Mouse (Mus musculus) intestine, postnatal 0 days (tissue): ENCODE measurements around the gene Foxc1. TPM values are rescaled to one million over a fixed set of nuclear protein-coding genes. Genes with fewer than 3 reads are reported as not detected.

Experiments used
- ATAC-seq: fragments of 200-750 bp; cut with Nextera tagmentation; 2 replicates; pipeline ENCODE4 v1.8.0; 2017; ENCODE audit warnings: mild to moderate bottlenecking, moderate TSS enrichment, moderate library complexity
- H3K27ac ChIP-seq: fragments of 300-500 bp; sonication (generic); 2 replicates; pipeline ENCODE4 v1.5.1; 2014; ENCODE audit warnings: mild to moderate bottlenecking, low read depth, low read length, moderate library complexity
- H3K27me3 ChIP-seq: fragments of 300-500 bp; sonication (generic); replicated peaks from 2 replicates; pipeline ENCODE4 v1.6.1; 2014; ENCODE audit warnings: low read length, mixed read lengths; ENCODE audit not compliant: control insufficient read depth, insufficient read depth
- H3K36me3 ChIP-seq: fragments of 300-500 bp; sonication (generic); 2 replicates; pipeline ENCODE4 v1.6.1; 2014; ENCODE audit warnings: mild to moderate bottlenecking, moderate library complexity; ENCODE audit not compliant: control insufficient read depth, insufficient read depth
- H3K4me1 ChIP-seq: fragments of 300-500 bp; sonication (generic); replicated peaks from 2 replicates; pipeline ENCODE4 v1.6.1; 2014; ENCODE audit warnings: antibody characterized with exemption, low read length, mixed read lengths; ENCODE audit not compliant: control insufficient read depth, insufficient read depth
- H3K4me2 ChIP-seq: fragments of 300-500 bp; sonication (generic); replicated peaks from 2 replicates; pipeline ENCODE4 v1.6.1; 2014; ENCODE audit warnings: low read depth, mild to moderate bottlenecking, moderate library complexity
- H3K4me3 ChIP-seq: fragments of 300-500 bp; sonication (generic); 2 replicates; pipeline ENCODE4 v1.5.1; 2014; ENCODE audit warnings: low read depth, low read length
- H3K9ac ChIP-seq: fragments of 300-500 bp; sonication (generic); 2 replicates; pipeline ENCODE4 v1.6.1; 2014; ENCODE audit warnings: mild to moderate bottlenecking, low read depth, low read length
- H3K9me3 ChIP-seq: fragments of 300-500 bp; sonication (generic); 2 replicates; pipeline ENCODE4 v1.6.1; 2016; ENCODE audit warnings: mixed run types; ENCODE audit not compliant: control insufficient read depth
- CTCF ChIP-seq: sonication (generic); IDR thresholded peaks from 2 replicates; pipeline ENCODE4 v1.5.1; 2016; ENCODE audit warnings: low read depth, mild to moderate bottlenecking, control low read depth, antibody characterized with exemption, moderate library complexity
- WGBS: fragments of 180-500 bp; shearing (Covaris S2); extraction: QIAGEN DNeasy Blood & Tissue Kit; methylation state at CpG from one replicate; pipeline ENCODE4 v1.1.7; 2014; 5-methylcytosine and 5-hydroxymethylcytosine counted together
- polyA plus RNA-seq: library from polyadenylated mRNA; unstranded; fragments of >200 nt; fragmentation: Nextera tagmentation; extraction: Ambion mirVana; gene quantifications from 2 replicates; pipeline ENCODE4 v1.2.1, GENCODE M21; 2015

Gene Foxc1
- polyA plus RNA-seq, 1 experiment from 2014 or later = 0.08 TPM

- Histone ChIP-seq H3K9me3 (no peaks in the 10 kb centered on the region), H3K9ac (no peak overlapping the region), H3K27me3 (no peaks in the 10 kb centered on the region), H3K27ac (no peak overlapping the region), H3K4me3 (no peak overlapping the region), H3K4me1 (no peaks in the 10 kb centered on the region), H3K4me2 (no peak overlapping the region), H3K36me3 (no peaks in the 10 kb centered on the region)
- TF ChIP-seq CTCF = peak; percentile 21
- WGBS = 48% methylated on average over 5 of the region's 5 CpGs
- ATAC-seq = no peak
Measured at GRCm38 (mm10) chr13:31823316-31823715, 16.9 kb downstream of the Foxc1 start.

GRCm38 (mm10) chr13:31825180-31825579, 18.7 kb downstream of the Foxc1 start:
- no peak overlapping the region for H3K27ac ChIP-seq
- no peak overlapping the region for H3K9ac ChIP-seq
- no peaks in the 10 kb centered on the region for H3K27me3 ChIP-seq
- H3K36me3 ChIP-seq = no peaks in the 10 kb centered on the region
- H3K9me3 ChIP-seq = no peaks in the 10 kb centered on the region
- WGBS = 97% methylated on average over 1 of the region's 1 CpGs
- H3K4me1 ChIP-seq = no peaks in the 10 kb centered on the region
- TF ChIP-seq CTCF = no peak
- no peak overlapping the region for H3K4me2 ChIP-seq
- no peak for ATAC-seq
- H3K4me3 ChIP-seq = no peak overlapping the region

GRCm38 (mm10) chr13:31827160-31827559, 20.7 kb downstream of the Foxc1 start:
- H3K9me3 ChIP-seq = no peaks in the 10 kb centered on the region
- H3K9ac ChIP-seq = no peak overlapping the region
- 58% methylated on average over 5 of the region's 5 CpGs for WGBS
- H3K36me3 ChIP-seq = no peaks in the 10 kb centered on the region
- no peak overlapping the region for H3K4me3 ChIP-seq
- no peak for TF ChIP-seq CTCF
- no peaks in the 10 kb centered on the region for H3K27me3 ChIP-seq
- no peaks in the 10 kb centered on the region for H3K4me1 ChIP-seq
- no peak overlapping the region for H3K27ac ChIP-seq
- no peak overlapping the region for H3K4me2 ChIP-seq
- no peak for ATAC-seq

GRCm38 (mm10) chr13:31827820-31828332, 21.4 kb downstream of the Foxc1 start:
- no peak for ATAC-seq
- Histone ChIP-seq H3K9ac (no peak overlapping the region), H3K4me3 (no peak overlapping the region), H3K4me2 (no peak overlapping the region), H3K4me1 (no peaks in the 10 kb centered on the region), H3K27ac (no peak overlapping the region), H3K9me3 (no peaks in the 10 kb centered on the region), H3K36me3 (no peaks in the 10 kb centered on the region), H3K27me3 (no peaks in the 10 kb centered on the region)
- WGBS = 43% methylated on average over 3 of the region's 3 CpGs
- TF ChIP-seq CTCF = no peak

GRCm38 (mm10) chr13:31828446-31828845, 22.0 kb downstream of the Foxc1 start:
- WGBS = 87% methylated on average over 4 of the region's 4 CpGs

GRCm38 (mm10) chr13:31830332-31830731, 23.9 kb downstream of the Foxc1 start:
- Histone ChIP-seq H3K9me3 (no peaks in the 10 kb centered on the region), H3K9ac (no peak overlapping the region), H3K4me2 (no peak overlapping the region), H3K4me1 (no peaks in the 10 kb centered on the region), H3K27me3 (no peaks in the 10 kb centered on the region), H3K4me3 (no peak overlapping the region), H3K27ac (no peak overlapping the region), H3K36me3 (no peaks in the 10 kb centered on the region)
- 56% methylated on average over 9 of the region's 9 CpGs for WGBS
- no peak for TF ChIP-seq CTCF
- ATAC-seq = no peak

More at GRCm38 (mm10) chr13:31828446-31828845, 22.0 kb downstream of the Foxc1 start:
- no peak for TF ChIP-seq CTCF
- Histone ChIP-seq H3K4me2 (no peak overlapping the region), H3K9ac (no peak overlapping the region), H3K4me1 (no peaks in the 10 kb centered on the region), H3K36me3 (no peaks in the 10 kb centered on the region), H3K9me3 (no peaks in the 10 kb centered on the region), H3K4me3 (no peak overlapping the region), H3K27ac (no peak overlapping the region), H3K27me3 (no peaks in the 10 kb centered on the region)
- no peak for ATAC-seq

- WGBS = 68% methylated on average over 4 of the region's 4 CpGs
- Histone ChIP-seq H3K4me1 (no peaks in the 10 kb centered on the region), H3K9me3 (no peaks in the 10 kb centered on the region), H3K27me3 (no peaks in the 10 kb centered on the region), H3K36me3 (no peaks in the 10 kb centered on the region), H3K9ac (no peak overlapping the region), H3K4me3 (no peak overlapping the region), H3K27ac (no peak overlapping the region), H3K4me2 (no peak overlapping the region)
- TF ChIP-seq CTCF = no peak
- no peak for ATAC-seq
Measured at GRCm38 (mm10) chr13:31835802-31836201, 29.4 kb downstream of the Foxc1 start.
